Mouse (Mus musculus): Measurements from ENCODE around the gene Tmem51.

GRCm38 (mm10) chr4:141981475-141981874 is 102.6 kb downstream of the Tmem51 start:
- TF ChIP-seq CTCF (IDR thresholded peaks at IDR 0.05; ENCODE audit: low read depth, low read length) = no peak
- no peak for TF ChIP-seq GATA1 (IDR thresholded peaks at IDR 0.05; ENCODE audit: borderline replicate concordance, low read length)

Data from G1E (cell line).